Mouse (Mus musculus) right cerebral cortex, postnatal 25 days (tissue): ENCODE data around the gene Draxin.
"Not testable (repeated sequence)": the region's sequence is repeated elsewhere in the genome, so short reads cannot be mapped to it uniquely, and the experiment has no call there.

Experiments used
- DNase-seq: peaks from one replicate; pipeline ENCODE4 v3.0.0; 2022

The Draxin gene

GRCm38 (mm10) chr4:148151267-148152168 lies 21.0 kb upstream of the Draxin start, which contains the start of gene Fbxo6:
TSS of gene Fbxo6 (minus strand) at chr4:148152140.
- DNase-seq: peak; percentile 89

- DNase-seq: no peak
Measured at GRCm38 (mm10) chr4:148150953-148151266, 20.4 kb upstream of the Draxin start.

GRCm38 (mm10) chr4:148150242-148150641 lies 19.7 kb upstream of the Draxin start:
- DNase-seq: no peak

- DNase-seq: no peak
Measured at GRCm38 (mm10) chr4:148149540-148149939, 19.0 kb upstream of the Draxin start.

- DNase-seq: no peak
Measured at GRCm38 (mm10) chr4:148147714-148148113, 17.2 kb upstream of the Draxin start.

GRCm38 (mm10) chr4:148143721-148144120 lies 13.2 kb upstream of the Draxin start:
- no peak for DNase-seq

GRCm38 (mm10) chr4:148140098-148141011 lies 9.9 kb upstream of the Draxin start:
- DNase-seq: peak; percentile 94

- no peak for DNase-seq
Measured at GRCm38 (mm10) chr4:148139767-148140097, 9.2 kb upstream of the Draxin start.

GRCm38 (mm10) chr4:148137503-148137902 lies 7.0 kb upstream of the Draxin start:
- DNase-seq: no peak

- DNase-seq: no peak
Measured at GRCm38 (mm10) chr4:148134988-148135387, 4.5 kb upstream of the Draxin start.

- no peak for DNase-seq
Measured at GRCm38 (mm10) chr4:148131497-148132081, 1.1 kb upstream of the Draxin start.

- DNase-seq: no peak
Measured at GRCm38 (mm10) chr4:148130133-148130532, 365 bp downstream of the Draxin start, which contains the start of gene Mad2l2. TSS of gene Mad2l2 (plus strand) at chr4:148130384.

- DNase-seq: no peak
Measured at GRCm38 (mm10) chr4:148128672-148129071, 1.8 kb downstream of the Draxin start.

- DNase-seq: no peak
Measured at GRCm38 (mm10) chr4:148128241-148128640, 2.3 kb downstream of the Draxin start.

- no peak for DNase-seq
Measured at GRCm38 (mm10) chr4:148122694-148123066, 7.8 kb downstream of the Draxin start.

- no peak for DNase-seq
Measured at GRCm38 (mm10) chr4:148121982-148122693, 8.4 kb downstream of the Draxin start.

GRCm38 (mm10) chr4:148121362-148121761 lies 9.1 kb downstream of the Draxin start:
- peak; percentile 32 for DNase-seq

- DNase-seq: no peak
Measured at GRCm38 (mm10) chr4:148120555-148120954, 9.9 kb downstream of the Draxin start.

- DNase-seq: not testable (repeated sequence)
Measured at GRCm38 (mm10) chr4:148119578-148119977, 10.9 kb downstream of the Draxin start.

GRCm38 (mm10) chr4:148117392-148117791 lies 13.1 kb downstream of the Draxin start:
- no peak for DNase-seq

GRCm38 (mm10) chr4:148116657-148117056 lies 13.8 kb downstream of the Draxin start:
- no peak for DNase-seq

- no peak for DNase-seq
Measured at GRCm38 (mm10) chr4:148115467-148115866, 15.0 kb downstream of the Draxin start.
